Mouse (Mus musculus) gastrocnemius, postnatal 25 days (tissue): ENCODE data around the gene Vps18. TPM values are rescaled to one million over a fixed set of nuclear protein-coding genes. Genes with fewer than 3 reads are reported as not detected.

Experiments used
- DNase-seq: peaks from one replicate; pipeline ENCODE4 v3.0.0; 2022
- total RNA-seq, 2 experiments: library from RNA; stranded (reverse); gene quantifications; 1 replicate in 1 of 2; 2 replicates in 1 of 2; pipeline ENCODE4 v1.2.3; 2021

Vps18 gene
- total RNA-seq, 2 experiments from 2014 or later: 7.8 to 8.1 TPM

DNA sequence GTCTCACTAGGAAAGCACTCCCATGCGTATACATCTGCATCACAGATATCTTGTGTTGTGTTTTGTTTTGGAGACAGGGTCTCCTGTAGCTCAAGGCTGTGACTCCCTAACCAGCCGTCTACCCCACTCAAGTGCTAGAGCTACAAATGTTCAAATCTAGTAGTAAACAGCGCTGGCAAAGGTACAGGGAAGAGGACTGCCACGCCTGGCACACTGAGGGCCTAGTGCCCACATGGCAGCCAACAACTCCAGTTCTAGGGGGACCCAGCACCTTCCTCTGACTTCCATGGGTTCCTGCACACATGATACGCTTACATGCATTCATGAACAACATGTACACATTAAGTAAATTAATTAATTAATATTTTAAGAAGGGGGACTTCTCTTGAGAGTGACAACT lies 3.7 kb downstream of the Vps18 start:
- no peak for DNase-seq

DNA sequence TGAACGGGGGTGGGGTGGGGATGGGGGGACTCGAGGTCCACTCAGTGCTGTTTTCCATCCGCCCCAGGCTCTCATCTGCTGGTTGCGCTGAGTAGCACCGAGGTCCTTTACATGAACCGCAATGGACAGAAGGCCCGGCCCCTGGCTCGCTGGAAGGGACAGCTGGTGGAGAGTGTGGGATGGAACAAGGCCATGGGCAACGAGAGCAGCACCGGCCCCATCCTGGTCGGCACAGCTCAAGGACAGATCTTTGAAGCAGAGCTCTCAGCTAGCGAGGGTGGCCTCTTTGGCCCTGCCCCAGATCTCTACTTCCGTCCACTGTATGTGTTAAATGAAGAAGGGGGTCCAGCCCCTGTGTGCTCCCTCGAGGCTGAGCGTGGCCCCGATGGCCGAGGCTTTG lies 4.3 kb downstream of the Vps18 start:
- DNase-seq: no peak

DNA sequence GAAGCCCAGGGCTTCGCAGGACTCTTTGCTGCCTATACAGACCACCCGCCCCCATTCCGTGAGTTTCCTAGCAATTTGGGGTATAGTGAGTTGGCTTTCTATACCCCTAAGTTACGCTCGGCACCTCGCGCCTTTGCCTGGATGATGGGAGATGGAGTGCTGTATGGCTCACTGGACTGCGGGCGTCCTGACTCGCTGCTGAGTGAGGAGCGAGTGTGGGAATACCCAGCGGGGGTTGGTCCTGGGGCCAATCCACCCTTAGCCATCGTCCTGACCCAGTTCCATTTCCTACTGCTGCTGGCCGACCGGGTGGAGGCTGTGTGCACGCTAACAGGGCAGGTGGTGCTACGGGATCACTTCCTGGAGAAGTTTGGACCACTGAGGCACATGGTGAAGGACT lies 4.8 kb downstream of the Vps18 start:
- no peak for DNase-seq

DNA sequence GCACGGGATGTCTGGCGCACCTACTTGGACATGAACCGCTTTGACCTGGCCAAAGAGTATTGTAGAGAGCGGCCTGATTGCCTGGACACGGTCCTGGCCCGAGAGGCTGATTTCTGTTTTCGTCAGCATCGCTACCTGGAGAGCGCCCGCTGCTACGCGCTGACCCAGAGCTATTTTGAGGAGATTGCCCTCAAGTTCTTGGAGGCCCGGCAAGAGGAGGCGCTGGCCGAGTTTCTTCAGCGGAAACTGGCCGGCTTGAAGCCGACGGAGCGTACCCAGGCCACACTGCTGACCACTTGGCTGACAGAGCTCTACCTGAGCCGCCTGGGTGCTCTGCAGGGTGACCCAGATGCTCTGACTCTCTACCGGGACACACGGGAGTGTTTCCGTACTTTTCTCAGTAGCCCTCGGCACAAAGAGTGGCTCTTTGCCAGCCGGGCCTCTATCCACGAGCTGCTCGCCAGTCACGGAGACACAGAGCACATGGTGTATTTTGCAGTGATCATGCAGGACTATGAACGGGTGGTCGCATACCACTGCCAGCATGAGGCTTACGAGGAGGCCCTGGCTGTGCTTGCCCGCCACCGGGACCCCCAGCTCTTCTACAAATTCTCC lies 5.3 kb downstream of the Vps18 start:
- no peak for DNase-seq

DNA sequence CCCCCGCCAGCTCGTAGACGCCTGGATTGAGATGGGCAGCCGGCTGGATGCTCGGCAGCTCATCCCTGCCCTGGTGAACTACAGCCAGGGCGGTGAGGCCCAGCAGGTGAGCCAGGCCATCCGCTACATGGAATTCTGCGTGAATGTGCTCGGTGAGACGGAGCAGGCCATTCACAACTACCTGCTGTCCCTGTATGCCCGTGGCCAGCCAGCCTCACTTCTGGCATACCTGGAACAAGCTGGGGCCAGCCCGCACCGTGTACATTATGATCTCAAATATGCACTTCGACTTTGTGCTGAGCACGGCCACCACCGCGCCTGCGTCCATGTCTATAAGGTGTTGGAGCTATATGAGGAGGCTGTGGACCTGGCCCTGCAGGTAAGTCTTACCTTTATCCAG lies 5.9 kb downstream of the Vps18 start:
- no peak for DNase-seq

DNA sequence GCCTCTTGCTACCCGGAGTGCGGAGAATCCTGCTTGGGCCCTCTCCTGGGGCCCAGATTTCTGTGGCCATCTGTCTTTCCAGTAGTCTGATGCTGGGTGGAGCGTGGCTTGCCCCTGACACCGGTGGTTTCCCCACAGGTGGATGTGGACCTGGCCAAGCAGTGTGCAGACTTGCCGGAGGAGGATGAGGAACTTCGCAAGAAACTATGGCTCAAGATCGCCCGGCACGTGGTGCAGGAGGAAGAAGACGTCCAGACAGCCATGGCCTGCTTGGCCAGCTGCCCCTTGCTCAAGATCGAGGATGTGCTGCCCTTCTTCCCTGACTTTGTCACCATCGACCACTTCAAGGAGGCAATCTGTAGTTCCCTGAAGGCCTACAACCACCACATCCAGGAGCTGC lies 8.2 kb downstream of the Vps18 start:
- no peak for DNase-seq

DNA sequence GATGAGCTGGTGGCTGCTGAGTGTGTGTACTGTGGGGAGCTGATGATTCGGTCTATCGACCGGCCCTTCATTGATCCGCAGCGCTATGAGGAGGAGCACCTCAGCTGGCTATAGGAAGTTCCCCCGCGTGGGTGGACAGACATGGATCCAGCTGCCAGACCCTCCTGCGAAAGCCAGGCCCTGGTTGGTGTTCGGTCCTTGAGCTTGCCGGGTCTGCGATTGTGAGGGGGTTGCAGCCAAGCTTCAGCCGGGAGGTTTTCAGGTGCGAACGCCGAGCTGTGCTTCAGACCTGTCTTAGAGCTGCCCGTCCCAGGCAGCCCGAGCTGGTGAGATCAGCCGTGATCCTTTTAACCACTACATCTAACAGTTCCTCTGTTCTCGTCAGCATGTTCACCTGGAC lies 9.0 kb downstream of the Vps18 start:
- no peak for DNase-seq

DNA sequence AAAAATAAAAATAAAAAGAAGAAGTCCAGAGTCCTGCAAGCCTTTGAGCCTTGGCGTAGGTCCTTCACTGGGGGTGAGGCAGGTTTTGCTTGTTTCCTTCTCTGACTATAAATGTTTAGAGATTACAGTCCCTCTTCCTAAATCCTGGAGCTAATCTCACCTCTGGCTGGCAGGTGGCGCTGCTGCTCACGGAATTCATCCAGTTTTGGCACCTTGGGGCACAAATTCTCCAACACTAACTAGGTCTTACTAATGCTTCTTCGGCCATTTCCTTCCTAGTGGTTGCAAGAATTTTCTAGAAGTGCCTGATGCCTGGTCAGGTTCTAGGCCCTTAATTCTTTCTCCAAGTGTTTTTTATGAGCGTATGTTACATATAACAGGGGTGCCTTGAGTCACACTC lies 9.8 kb downstream of the Vps18 start:
- no peak for DNase-seq

DNA sequence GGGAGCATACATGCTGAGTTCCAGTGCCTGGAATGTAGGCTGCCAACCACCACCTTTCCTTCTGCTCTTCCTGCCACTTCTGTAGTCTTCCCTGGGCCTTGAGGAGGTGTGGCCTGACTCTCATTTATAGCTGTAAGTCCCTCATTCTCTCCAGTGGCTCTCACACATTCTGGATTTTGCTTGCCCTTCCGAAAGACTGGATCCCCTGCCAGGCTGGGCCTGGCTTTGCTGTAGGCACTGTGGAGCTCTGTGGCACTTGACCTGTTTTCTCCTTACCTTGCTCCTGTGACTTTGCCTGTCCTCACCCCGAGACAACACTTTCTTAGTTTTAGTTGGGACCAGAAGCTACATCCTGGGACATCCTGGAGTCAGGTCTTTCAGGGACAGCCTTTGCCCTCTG lies 10.3 kb downstream of the Vps18 start:
- no peak for DNase-seq

DNA sequence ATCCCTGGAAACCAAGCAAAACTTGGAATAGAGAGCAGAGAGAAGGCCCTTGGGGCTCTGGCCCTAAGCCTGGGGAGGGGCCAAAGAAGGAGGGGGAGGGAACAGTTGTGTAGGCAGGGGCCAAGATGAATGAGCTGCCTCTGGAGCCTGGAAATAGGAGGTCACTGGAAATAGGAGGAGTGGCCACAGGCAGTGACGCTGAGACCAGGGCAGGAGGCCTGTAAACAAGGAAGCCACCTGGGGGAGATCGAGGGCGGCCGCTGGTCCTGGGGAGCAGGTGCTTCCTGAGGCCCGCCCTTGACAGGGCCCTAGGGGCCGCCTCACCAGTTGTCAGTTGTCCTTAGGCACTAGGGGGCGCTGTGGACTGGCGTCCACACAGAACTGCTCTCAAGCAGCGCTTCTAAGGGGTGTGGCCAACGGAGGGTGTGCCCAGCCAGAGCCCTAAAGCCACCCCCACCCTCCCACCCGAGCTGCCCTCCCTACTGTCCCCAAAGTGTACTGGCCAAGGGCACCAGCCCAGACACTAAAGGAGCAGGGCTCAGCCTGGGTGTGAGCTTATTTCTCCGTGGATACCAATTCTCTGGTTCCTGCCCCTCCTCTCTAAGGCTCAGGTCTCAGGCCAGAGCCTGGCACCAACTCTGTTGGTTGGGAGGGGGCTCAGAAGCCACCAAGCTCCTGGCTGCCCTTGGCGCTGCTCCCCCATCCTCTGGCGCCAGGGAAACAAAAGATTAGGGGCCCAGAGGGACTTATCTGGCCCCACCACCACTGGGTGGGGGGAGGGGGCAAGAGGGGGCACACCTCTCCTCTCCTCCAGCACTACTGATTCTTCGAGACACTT lies 11.7 kb downstream of the Vps18 start:
- DNase-seq: peak; percentile 88

DNA sequence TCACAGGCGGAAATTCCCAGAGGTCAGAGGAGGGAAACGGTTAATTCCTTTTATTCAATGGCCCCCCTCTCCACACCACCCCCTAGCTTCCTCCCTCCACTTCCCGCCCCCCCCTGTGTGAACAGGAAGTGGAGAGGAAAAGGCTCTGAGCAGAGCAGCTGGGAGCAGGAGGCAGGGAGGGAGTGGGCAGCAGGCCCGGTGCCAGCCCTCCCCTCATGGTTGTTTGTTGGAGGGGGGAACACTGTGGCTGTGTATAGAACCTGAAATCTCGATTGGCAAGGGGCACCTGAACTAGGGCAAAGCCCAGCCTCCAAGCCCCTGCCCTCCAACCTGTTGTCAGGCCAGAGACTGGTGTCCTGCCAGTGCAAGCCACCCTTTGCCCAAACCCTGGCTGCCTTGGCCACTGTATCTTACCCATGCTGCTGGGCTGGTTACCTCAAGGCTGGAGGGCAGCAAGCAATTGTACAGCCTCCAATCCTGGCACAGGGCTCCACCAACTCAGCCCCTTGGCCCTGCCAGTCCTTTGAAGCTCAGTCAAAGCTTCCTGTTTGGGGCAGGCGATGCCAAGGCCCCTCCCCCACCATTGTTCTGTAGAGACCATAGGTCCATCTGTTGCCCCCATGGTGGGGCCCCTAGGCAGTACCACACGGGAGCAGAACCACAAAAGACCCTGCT lies 12.4 kb downstream of the Vps18 start:
- DNase-seq: peak; percentile 60

DNA sequence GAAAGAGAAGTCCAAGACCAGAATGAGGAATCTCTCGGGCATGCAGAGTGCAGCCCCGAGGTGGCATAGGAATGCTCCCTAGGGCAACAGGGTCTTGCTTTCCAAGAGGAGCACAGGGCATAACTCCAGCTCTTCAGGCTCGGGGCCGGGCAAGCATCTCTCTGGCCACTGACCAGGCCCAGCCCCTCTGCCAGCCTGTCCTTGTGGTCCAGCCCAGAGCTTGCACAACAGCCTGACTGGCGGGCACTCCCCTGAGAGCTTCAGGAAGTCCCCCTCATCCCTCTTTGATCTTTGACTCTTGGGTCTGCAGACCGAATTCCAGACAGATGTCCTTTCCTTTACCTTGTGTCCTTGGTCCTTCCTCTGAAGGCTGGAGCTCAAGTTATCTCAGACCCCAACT lies 14.3 kb downstream of the Vps18 start:
- DNase-seq: no peak

DNA sequence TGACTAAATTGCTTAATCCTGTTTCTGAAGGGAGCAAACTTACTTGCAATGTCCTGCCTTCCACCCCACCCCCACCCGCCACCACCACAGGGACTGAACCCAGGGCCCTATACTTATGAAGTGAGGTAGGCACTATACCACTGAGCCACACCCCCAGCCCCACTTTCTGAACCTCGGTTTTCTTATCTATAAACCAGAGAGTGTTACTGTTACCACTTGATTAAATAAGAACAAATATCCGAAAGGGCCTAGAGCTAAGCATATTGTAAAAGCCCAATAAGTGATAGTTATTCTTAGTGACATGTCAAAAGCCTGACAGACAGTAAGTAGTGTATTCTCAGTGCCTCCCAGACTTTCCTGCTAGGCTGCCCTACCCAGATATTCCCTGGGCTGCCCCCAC lies 15.9 kb downstream of the Vps18 start:
- DNase-seq: no peak

DNA sequence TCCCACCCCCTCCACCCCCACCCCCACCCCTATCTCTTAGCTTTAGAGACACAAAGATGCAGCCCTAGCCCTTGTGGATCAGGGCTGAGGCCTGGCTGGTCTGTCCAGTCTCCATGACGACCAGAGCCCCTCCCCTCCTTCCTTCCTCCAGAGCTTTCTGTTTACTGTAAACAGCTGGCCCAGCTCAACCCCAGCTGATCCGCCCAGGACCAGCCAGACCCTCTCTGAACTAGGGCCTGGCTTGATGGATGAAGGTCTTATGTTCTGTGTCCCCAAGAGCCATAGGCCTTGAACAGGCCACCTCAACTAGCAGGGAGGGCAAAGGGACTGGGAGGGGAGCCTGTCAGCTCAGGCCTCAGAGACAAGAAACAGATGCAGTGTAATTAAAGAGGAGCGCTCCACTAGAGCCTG lies 16.3 kb downstream of the Vps18 start:
- no peak for DNase-seq

DNA sequence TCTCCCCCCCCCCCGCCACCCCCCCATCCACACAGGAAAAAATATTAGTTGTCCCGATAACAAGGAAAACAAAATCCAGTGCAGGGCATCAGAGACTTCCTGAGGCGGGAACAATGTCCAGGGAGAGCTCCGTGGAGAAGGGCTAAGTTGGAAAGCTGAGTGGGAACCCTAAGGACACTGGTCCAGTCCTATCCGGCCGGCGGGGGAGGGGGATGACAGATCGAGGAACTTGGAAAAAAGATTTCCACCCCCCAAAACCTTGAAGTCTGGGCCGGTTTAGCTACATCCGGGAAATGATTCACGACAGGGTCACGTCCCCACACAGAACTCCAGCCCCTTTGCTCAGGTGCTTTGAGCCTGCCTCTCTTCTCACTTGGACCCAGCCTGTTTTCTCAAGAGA lies 23.0 kb downstream of the Vps18 start:
- no peak for DNase-seq

DNA sequence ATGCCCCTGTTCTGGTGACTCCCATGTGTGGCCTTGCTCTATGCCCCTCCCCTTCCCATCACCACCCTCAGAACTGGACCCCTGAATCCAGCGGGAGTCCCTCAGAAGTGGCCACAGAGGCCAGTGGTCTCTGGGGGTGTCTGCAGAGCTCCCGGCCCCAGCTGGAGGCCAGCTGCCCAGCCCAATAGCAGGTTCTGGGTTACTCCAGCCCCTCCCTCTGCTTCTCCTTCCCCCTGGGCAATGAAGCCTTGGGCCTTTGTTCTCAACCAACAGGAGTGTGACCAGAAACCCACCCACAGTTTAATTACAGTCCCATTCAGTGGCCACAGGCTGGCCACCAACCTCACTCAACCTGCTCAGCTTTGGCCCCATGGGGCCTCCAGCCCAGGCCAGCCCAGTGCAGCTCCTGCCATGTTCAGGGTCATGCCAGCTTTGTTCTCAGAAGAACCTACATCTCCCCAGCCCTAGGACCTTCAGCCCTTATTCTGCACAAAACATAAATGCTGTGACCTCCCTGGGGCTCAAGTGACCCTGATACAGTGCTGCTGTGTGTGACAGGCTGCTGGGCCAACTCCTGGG lies 23.9 kb downstream of the Vps18 start:
- no peak for DNase-seq

DNA sequence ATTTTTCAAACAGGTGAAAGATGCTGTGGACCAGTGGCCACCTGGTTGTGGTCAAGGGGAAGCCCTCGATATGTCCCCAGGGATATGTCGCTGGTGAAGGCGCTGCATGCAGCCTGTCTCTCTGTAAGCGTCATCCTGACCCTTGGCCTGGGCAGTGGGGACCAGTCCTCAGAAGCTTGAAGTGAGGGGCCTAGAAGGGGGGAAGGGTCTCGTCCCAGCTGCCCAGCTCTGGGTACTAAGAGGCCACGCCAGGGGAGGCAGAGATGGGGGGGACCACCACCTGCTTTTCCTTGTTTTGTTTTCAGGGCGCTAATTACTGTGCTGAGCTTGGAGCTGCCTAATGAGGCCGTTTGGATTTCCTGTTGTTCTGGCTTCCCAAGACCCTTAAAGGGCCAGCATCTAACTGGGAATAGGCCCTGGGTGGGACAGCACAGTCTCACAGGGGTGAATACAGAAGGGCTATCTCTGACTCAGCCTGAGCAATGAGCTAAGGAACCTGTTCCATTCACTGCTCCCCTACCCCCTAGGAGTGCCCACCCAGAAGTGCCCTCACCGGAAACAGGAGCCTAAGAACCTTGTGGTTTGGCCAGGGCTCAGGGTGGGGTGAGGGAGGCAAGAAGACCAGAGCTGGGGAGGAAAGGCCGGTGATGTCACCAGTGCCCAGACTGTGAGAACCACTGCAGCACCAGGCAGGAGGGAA lies 25.4 kb downstream of the Vps18 start:
- DNase-seq: no peak

DNA sequence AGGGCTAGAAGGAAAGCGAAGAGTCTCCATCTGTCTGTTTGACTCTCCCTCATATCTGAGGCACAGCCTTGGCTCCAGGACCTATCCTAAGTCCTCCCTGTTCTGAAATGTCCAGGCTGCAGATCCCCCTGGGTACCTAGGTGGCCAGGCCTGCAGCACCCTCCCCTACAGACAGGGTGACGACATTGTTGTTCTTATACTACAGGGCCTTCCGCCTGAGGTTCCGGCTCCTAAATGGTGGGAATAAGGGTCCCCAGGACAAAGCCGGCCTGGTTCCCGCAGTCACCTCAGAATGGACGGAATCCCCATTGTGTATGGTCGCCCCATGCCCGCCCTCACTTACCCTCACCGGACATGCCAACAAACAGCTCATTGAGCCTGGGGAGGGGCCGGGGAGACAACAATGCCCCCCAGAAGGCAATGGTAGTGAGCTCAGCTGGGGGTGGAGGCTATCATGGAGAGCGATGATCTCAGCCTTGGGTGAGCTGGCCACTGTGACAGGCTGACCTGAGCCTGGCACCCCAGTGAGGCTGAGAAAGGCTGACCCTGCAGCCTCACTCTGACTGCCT lies 26.3 kb downstream of the Vps18 start:
- no peak for DNase-seq

DNA sequence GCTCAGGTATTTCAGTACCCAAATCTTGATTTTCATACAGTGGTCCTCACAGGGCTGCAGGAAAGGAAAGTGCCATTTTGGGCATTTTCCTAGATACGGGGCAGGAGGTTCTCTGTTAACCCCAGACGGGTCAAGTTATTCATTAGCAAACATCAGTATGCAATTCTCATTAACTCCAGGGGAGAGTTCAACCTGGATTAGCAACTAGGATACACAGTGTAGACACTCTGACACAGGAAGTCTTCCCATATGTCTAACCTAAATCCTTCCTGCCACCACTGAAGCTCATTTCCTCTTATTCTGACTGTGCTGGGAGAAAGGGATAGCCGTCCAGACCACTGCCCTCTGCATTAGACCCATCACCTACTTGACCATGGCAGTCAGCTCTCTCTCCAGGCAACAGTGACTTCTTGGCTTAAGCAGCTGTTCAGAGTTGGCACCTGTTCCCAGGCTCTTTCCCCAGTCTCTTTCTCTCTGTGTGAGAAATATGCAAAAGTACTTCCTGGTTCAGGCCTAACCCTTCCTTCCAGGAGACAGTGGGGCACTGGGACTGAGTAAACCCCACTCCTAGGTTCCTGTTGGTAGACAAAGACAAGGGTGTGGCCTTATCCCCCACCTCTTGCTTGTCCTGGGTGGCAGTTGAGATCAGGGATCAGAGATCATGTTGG lies 29.6 kb downstream of the Vps18 start:
- DNase-seq: no peak

DNA sequence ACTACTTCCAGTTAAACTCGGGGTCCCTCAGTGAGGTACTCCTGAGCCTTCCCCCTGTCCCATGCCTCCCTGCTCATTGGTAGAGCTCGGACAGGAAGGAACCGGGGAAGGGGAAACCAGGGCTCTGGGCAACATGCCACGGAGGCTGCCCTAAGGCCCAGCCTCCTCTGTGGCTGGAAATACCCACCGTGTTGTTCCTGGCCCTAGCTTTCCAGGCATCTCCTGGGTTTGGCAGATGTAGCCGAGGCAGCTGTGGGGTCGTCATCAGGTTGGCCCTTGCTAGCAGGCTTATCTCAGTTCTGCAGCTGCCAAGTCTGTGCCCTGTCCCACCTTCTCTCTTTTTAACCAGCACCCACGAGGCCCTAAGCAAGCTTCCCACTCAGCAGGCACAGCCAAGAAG lies 32.0 kb downstream of the Vps18 start:
- no peak for DNase-seq

DNA sequence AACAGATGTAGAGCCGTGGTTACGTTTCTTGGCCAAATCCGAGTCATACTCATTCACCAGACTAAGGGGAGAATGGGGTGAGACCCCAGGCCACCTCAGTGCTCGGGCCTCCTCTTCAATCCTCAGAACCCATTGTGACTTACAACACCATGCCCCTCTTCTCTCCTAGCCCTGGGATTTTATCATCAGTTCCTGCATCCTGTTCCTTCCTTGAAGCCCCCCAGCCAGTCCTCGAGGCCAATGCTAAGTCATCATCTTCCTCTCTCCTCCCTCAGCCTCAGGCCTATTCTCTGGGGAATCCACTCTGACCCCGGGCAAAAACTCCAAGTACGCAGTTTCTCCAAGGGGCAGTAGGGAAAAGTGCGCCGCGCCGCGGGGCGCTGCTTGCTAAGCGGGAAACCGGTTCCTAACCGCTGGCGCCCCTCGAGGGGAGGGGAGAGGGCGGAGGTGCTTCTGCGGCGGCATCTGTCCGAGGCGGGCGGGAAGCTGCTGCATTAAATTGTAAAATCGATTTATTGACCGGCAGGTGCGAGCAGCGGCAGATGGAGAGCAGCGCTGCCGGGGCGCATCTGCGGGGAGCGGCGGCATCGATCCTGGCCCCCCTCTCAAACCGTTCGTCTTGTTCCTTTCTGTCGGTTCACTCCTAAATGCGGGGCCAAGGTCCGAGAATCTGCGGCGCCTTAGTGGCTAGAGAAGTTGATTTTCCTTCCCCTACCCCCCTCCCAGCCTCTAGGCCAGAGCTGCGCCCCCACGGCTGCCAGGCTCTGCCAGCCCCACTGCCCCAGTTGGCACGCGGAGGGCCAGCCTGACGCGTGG lies 33.4 kb downstream of the Vps18 start:
- DNase-seq: no peak
